Mouse (Mus musculus): ENCODE results near the gene Gm4894. TPM values are rescaled to one million over a fixed set of nuclear protein-coding genes. Genes with fewer than 3 reads are reported as not detected.

Gm4894 gene
- polyA plus RNA-seq, 1 experiment from 2014 or later = not detected

DNA sequence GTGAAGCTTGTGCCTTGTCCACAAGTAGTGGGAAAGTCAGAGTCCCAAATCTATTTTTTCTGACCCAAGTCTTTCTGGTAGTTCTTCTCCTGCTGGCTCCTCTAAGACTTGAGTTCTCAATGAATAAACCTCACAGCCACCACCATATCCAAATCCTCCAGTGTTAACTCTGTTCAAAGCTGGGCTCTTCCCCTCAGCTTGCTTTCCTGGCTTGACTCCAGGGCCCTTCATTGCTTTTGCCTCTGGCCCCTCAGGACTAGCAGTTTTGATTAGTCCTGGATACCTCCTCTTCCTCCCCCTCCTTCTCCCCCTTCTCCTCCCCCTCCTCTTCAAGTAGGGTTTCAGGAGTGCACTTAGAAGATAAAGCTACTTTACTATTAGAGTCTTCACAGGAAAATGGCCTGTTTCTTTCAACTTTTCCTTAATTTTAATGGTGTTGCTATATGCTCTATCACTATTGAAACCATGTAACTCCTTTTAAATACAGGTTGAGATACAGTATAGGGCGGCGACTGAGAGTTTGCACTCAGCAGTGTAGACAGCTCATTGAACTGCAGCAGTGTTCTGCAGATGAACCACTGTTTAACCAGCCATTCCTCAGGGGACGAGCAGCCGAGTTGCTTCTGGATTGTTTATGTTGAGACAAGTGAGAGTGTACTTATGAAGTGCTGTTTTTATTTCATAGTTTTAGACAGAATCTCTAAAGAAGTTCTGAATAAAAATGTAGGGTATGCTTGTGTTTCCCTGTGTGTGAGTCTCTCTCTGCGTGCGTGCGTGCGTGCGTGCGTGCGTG, 26.4 kb downstream of the Gm4894 start:
- no peaks in the 10 kb centered on the region for H3K9me3 ChIP-seq
- no peaks in the 10 kb centered on the region for H3K36me3 ChIP-seq (replicated peaks)
- no peak overlapping the region for H3K4me2 ChIP-seq
- H3K27me3 ChIP-seq = no peaks in the 10 kb centered on the region
- H3K27ac ChIP-seq = no peak overlapping the region
- no peak overlapping the region for H3K9ac ChIP-seq
- no peak for ATAC-seq (ENCODE audit: low FRiP score)
- H3K4me1 ChIP-seq = peaks cover 2% of the 10 kb centered on the region
- H3K4me3 ChIP-seq (replicated peaks) = no peak overlapping the region
- WGBS = 88% methylated on average over 11 of the region's 11 CpGs

DNA sequence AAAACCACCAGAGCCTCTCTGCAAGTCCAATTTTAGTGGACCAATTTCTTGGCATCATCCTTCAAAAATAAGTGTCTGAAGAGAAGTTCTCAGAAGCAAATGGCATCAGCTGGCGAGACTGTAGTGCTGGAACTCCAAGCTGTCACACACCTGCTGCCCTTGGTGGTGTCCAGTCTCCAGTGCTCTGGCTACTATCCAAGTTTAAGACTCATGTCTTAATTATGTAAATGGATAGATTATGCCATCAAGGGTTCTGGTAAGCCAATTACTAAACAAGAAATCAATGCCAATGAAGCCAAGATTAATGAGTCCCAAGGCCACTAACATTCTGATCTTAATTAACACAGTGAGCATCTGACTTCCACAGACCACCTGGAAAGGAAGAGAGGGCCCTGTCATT, 44.8 kb downstream of the Gm4894 start:
- Histone ChIP-seq H3K27me3 (0 out of 2 replicates have a peak, but pooled peaks cover 4% of the 10 kb centered on the region), H3K9ac (no peak overlapping the region), H3K4me1 (no peaks in the 10 kb centered on the region), H3K9me3 (no peaks in the 10 kb centered on the region), H3K36me3 (replicated peaks) (no peaks in the 10 kb centered on the region), H3K4me3 (replicated peaks) (no peak overlapping the region), H3K4me2 (no peak overlapping the region), H3K27ac (no peak overlapping the region)
- WGBS = 69% methylated on average over 1 of the region's 1 CpGs
- ATAC-seq (ENCODE audit: low FRiP score) = no peak

DNA sequence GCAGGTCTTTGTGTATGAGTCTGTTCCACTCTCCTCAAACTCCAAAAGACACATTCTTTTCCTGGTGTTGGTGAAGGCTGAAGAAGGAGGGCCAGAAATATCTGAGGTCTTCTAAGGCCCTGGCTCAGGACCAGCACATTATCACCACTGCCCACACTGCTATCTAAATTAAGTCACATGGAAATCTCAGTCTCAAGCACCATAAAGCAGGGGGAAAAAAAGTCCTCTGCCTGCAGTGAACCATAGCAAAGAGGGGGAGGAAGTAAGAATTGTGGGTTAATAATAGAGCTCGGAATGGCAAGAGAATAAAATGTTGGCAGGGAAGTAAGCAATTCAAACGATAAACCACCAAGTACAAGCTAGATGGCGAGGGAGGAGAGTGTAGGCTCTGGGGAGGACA, 57.2 kb downstream of the Gm4894 start:
- H3K36me3 ChIP-seq (replicated peaks) = no peaks in the 10 kb centered on the region
- no peak overlapping the region for H3K4me2 ChIP-seq
- no peaks in the 10 kb centered on the region for H3K9me3 ChIP-seq
- H3K4me1 ChIP-seq = no peaks in the 10 kb centered on the region
- no peaks in the 10 kb centered on the region for H3K27me3 ChIP-seq
- H3K9ac ChIP-seq = no peak overlapping the region
- no peak overlapping the region for H3K27ac ChIP-seq
- 83% methylated on average over 3 of the region's 3 CpGs for WGBS
- no peak overlapping the region for H3K4me3 ChIP-seq (replicated peaks)
- no peak for ATAC-seq (ENCODE audit: low FRiP score)

- H3K4me3 ChIP-seq (replicated peaks) = no peak overlapping the region
- no peak overlapping the region for H3K9ac ChIP-seq
- H3K27me3 ChIP-seq = no peaks in the 10 kb centered on the region
- WGBS = 63% methylated on average over 4 of the region's 4 CpGs
- H3K36me3 ChIP-seq (replicated peaks) = no peaks in the 10 kb centered on the region
- H3K9me3 ChIP-seq = no peaks in the 10 kb centered on the region
- no peak overlapping the region for H3K27ac ChIP-seq
- no peak for ATAC-seq (ENCODE audit: low FRiP score)
- no peaks in the 10 kb centered on the region for H3K4me1 ChIP-seq
- no peak overlapping the region for H3K4me2 ChIP-seq
These were observed 60.5 kb downstream of the Gm4894 start for GRCm38 (mm10) chr9:49310821-49311220.

- no peak overlapping the region for H3K27ac ChIP-seq
- no peaks in the 10 kb centered on the region for H3K4me1 ChIP-seq
- no peaks in the 10 kb centered on the region for H3K9me3 ChIP-seq
- ATAC-seq (ENCODE audit: low FRiP score) = no peak
- no peak overlapping the region for H3K4me2 ChIP-seq
- no peak overlapping the region for H3K9ac ChIP-seq
- no peaks in the 10 kb centered on the region for H3K36me3 ChIP-seq (replicated peaks)
- H3K27me3 ChIP-seq = no peaks in the 10 kb centered on the region
- H3K4me3 ChIP-seq (replicated peaks) = no peak overlapping the region
These were observed 68.3 kb downstream of the Gm4894 start for GRCm38 (mm10) chr9:49318638-49319037.

Other genes with a start within 250 kb of the Gm4894 start
- 49.6 and 54.1 TPM in 2 replicates for gene Zw10, start 194.9 kb upstream of the Gm4894 start, polyA plus RNA-seq (2016; fragmentation: Nextera tagmentation; extraction: Ambion mirVana)
- gene Tmprss5, start 169.3 kb upstream of the Gm4894 start, polyA plus RNA-seq (2016; fragmentation: Nextera tagmentation; extraction: Ambion mirVana) = 1.3 and 1.5 TPM in 2 replicates
- gene Drd2, start 90.1 kb downstream of the Gm4894 start, polyA plus RNA-seq (2016; fragmentation: Nextera tagmentation; extraction: Ambion mirVana) = 0.81 and 0.89 TPM in 2 replicates
- gene Ankk1, start 176.5 kb downstream of the Gm4894 start, polyA plus RNA-seq (2016; fragmentation: Nextera tagmentation; extraction: Ambion mirVana) = not detected in 2 replicates
- gene Ttc12, start 235.7 kb downstream of the Gm4894 start, polyA plus RNA-seq (2016; fragmentation: Nextera tagmentation; extraction: Ambion mirVana) = 1.2 and 1.4 TPM in 2 replicates